15 mouse cellular contexts compared by ENCODE assay signal in genomic region chr1:154816836-154817235, GRCm38 (mm10).
DNase-seq lines count a peak whose midpoint lies in the region; ATAC-seq and TF ChIP-seq lines count a peak whose summit lies in the region.
"Had no signal": no experiment of that assay in that cellular context is flagged by ENCODE, and none has a peak within 500 bp of the region (broad histone marks: within the 10 kb centered on the region; RNA-seq: fewer than 3 reads in every experiment).

No protein-coding gene starts in this region.

- no peak overlapping the region for H3K9ac ChIP-seq in midbrain, embryonic 16.5 days (ENCODE audit: low read depth, low read length)
- H3K9ac ChIP-seq: heart, embryonic 15.5 days; limb, embryonic 13.5 days; midbrain, embryonic 12.5 days had no signal

- H3K27ac ChIP-seq in layer of hippocampus, adult 2 months, result peak overlapping the region; percentile 67
- H3K27ac ChIP-seq in midbrain, embryonic 16.5 days (ENCODE audit: low read length), result no peak overlapping the region
- H3K27ac ChIP-seq: heart, embryonic 15.5 days; limb, embryonic 13.5 days; midbrain, embryonic 12.5 days had no signal

- no peaks in the 10 kb centered on the region for H3K36me3 ChIP-seq in midbrain, embryonic 16.5 days (ENCODE audit: control insufficient read depth, insufficient read depth, low read length)
- H3K36me3 ChIP-seq: heart, embryonic 15.5 days; limb, embryonic 13.5 days; midbrain, embryonic 12.5 days had no signal

- H3K4me2 ChIP-seq in midbrain, embryonic 16.5 days (ENCODE audit: low read length), result no peak overlapping the region
- H3K4me2 ChIP-seq: heart, embryonic 15.5 days; limb, embryonic 13.5 days; midbrain, embryonic 12.5 days had no signal

- no peaks in the 10 kb centered on the region for H3K9me3 ChIP-seq in midbrain, embryonic 16.5 days (replicated peaks; ENCODE audit: control insufficient read depth, low read length, poor library complexity, severe bottlenecking)
- H3K9me3 ChIP-seq: heart, embryonic 15.5 days; limb, embryonic 13.5 days; midbrain, embryonic 12.5 days had no signal

- no peaks in the 10 kb centered on the region for H3K27me3 ChIP-seq in midbrain, embryonic 16.5 days (ENCODE audit: control insufficient read depth, insufficient read depth, low read depth, low read length)
- H3K27me3 ChIP-seq: midbrain, embryonic 12.5 days had no signal

- DNase-seq in layer of hippocampus, adult 2 months (ENCODE audit: low spot score in 2 of 2), result no peak
- no peak for DNase-seq in layer of hippocampus, adult 8-10 months (ENCODE audit: low spot score in 2 of 2)
- peak; percentile 66 for DNase-seq in brain, adult 2 months (ENCODE audit: low read depth, low spot score)
- DNase-seq in thymus, postnatal 0 days (ENCODE audit: low spot score), result peak; percentile 61
- DNase-seq in kidney, adult 18-20 months, result no peak
- no peak for DNase-seq in testis, postnatal 14 days (ENCODE audit: low spot score)
- DNase-seq: adrenal gland, postnatal 36 days; cerebellum, postnatal 25 days; gastrocnemius, postnatal 14 days; kidney, adult 2 months had no signal

- no peak overlapping the region for H3K4me3 ChIP-seq in layer of hippocampus, adult 2 months
- H3K4me3 ChIP-seq in midbrain, embryonic 16.5 days (ENCODE audit: low read depth, low read length), result no peak overlapping the region
- H3K4me3 ChIP-seq: erythroblast, embryonic 14.5 days; heart, embryonic 15.5 days; limb, embryonic 13.5 days; midbrain, embryonic 12.5 days had no signal

- ATAC-seq in midbrain, embryonic 16.5 days, result peak; percentile 54; the same call in 1 of the 2 replicates

- WGBS in midbrain, embryonic 16.5 days, result 58% methylated on average over 6 of the region's 6 CpGs

- H3K4me1 ChIP-seq in midbrain, embryonic 16.5 days (ENCODE audit: control insufficient read depth, insufficient read depth, low read length), result peaks cover 3% of the 10 kb centered on the region; the same call in 1 of the 2 replicates
- H3K4me1 ChIP-seq: limb, embryonic 13.5 days had no signal

- TF ChIP-seq CTCF in layer of hippocampus, adult 2 months (conservative IDR thresholded peaks at IDR 0.05), result no peak

Comparison
In these comparisons a context has a peak if more than half of its experiments do, and no peak if none do; other contexts are left out.
1. DNase-seq: peak in brain, adult 2 months (single experiment) and thymus, postnatal 0 days (single experiment); none in layer of hippocampus, adult 2 months (0 of 2), layer of hippocampus, adult 8-10 months (0 of 2), kidney, adult 18-20 months (single experiment) and testis, postnatal 14 days (single experiment).